Mouse (Mus musculus) c-Kit-positive CD71-positive TER-119-positive erythroid progenitor cells, embryonic 14.5 days (primary cell): ENCODE measurements around the gene Aldh3b1.
"Not testable (repeated sequence)": the region's sequence is repeated elsewhere in the genome, so short reads cannot be mapped to it uniquely, and the experiment has no call there.

ENCODE experiments used
- DNase-seq: peaks from one replicate; pipeline ENCODE4 v3.0.0-alpha.2; 2013; ENCODE audit warnings: low spot score

The Aldh3b1 gene

DNA sequence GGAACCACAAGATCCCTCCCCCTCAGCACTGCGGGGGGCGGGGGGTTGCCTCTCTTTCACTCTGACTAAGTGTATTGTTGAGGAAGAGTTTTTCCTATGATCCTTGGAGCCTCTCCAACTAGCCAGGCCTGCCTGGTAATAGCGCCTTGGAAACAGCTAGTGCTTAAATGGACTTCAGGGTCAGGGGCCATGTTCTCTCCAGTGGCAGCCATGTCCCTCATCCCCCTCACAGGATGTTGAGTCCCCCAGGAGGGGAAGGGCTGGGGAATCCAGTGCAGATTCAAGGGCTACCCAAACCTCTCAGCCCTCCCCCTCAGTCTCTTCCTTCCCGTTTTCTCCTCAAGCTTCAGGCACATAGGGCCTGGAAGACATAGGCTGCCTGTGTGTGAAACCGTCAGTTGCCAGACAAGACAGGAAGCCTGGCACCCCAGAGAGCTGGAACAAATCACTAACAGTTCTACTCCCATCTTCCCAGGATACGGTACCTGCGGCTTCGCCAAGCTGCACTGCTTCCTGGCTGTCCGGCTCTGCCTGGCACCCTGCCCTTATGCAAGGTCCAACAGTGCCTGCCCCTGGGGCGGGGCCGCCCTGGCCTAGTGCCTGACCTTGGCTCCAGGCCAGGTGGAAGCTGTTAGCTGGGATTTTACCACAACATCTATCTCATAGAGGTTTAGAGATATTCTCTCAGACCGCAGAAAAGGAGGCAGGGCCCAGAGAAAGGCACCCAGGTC, at the start of gene Aldh3b1:
Gene Aldh3b1 (minus strand): TSS at position 598 of the 731 bp plus-strand sequence.
- no peak for DNase-seq

DNA sequence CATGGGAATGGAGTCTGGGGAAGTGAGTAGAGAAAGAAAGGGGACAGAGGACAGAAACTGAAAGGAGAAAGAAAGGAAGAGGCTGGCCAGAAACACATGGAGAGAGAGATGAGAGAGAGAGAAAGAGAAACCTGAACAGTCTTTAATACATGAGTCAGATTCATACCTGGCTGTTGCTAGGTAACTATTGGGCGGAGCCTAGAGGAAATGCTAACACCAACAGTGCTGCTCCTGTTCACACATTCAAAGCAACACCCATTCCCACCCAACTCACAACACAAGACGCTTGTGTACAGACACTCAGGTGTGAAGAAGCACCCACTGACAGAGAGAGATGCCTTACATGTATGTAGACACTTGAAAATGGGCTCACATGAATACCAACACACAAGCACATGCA, 46.3 kb upstream of the Aldh3b1 start:
- DNase-seq, result no peak

DNA sequence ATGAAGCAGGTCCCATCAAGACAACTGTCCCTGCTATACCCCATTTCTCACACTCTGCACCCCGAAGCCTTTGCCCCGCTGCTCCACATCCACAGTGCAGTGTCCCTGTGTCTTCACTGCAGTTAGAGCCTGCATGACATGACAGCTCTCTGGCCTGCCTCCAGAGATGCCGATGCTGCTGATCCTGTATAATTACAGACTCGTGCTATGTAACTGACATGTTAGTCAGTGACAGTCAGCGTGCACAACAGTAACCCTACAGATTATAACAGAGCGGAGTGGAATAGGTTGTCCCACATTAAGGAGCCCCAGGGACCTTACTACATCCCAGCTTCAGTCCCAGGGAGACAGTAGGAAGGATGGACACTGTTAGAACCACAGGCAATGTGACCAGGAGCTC, 45.0 kb upstream of the Aldh3b1 start:
- DNase-seq, result not testable (repeated sequence)

DNA sequence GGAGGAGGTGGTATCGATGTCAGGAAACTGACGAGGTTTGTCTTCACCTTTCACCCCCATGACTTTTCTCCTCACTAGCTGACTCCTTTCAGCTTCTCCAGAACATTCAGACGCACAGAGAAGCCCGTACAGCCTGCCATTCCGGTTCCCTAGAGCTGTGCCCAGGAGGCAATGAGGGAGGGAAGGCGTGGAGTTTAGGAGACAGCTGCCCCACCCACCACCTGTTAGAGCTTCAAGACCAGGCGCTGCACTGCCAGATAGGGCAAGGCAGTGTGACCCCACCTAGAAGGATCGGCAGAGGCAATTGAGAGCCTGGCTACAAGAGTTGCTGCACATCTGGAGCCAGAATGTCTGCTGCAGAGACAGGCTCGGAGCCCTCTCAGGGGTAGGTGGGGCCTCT, 42.6 kb upstream of the Aldh3b1 start, which contains the start of gene Aldh3b2:
Gene Aldh3b2 (plus strand): TSS at position 100 of the 400 bp plus-strand sequence.
- DNase-seq, result peak; percentile 56

DNA sequence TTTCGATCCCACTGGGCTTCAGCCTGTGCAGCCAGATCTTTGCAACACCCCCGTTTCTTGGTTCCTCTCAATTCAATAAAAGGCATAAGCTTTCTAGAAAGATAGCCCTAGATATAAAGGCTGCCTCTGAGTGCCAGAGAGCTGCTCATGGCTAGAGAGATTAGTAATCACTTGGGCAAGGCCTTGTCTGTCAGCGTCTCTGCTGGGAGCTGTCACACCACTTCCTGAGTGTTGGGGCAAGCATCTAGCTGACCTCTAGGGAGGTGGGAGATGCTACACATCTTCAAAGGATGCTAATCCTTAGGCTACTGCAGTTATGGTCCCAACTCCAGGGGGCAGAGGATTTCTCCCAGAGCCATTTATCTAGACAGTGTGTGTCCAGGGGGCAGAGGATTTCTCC, 37.6 kb upstream of the Aldh3b1 start:
- no peak for DNase-seq

DNA sequence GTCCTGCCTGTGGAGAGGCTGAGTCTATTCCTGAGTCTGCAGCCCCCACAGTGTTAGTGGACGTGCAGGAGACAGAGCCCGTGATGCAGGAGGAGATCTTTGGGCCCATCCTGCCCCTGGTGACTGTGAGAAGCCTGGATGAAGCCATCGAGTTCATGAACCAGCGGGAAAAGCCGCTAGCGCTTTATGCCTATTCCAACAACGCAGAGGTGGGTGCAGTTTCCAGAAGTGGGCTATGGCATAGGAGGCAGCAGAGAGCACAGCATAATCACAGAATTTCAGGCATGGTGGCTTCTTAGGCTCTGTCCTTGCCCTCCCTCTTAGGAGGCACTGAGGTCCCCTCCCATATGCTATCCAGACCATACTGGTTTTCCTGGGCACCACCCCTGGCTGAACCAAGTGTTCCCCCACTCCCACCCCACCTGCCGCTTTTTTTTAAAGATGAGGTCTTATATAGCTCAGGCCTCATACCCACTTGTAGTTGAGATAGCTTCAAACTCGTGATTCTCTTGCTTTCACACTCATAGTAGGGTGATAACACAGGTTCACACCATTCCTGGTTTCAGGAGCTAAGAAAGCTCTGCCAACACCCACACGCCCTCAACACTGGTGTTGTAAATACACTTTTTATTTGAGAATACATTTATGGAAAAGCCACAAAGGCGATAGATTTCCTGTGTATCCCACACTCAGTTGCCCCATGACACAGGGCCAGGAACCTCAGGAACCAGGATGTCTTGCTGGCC, 36.9 kb upstream of the Aldh3b1 start:
- no peak for DNase-seq

DNA sequence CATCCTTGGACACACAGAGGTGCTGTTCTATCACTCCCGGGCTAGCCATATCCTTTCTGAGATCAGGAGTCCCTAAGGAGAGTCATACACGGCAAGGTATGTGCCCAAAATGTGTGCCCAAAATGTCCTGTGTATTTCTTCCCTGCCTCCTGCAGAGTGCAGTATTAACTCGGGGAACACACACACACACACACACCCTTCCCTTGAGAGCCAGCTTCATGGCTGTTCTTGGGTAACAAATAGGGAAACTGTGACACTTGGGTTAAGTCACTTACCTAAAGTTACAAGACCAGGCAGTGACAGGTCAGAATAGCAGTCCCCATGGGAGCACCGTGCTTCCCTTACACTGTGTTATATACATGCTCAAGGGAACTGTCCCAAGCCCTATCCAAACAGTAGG, 34.4 kb upstream of the Aldh3b1 start:
- no peak for DNase-seq

DNA sequence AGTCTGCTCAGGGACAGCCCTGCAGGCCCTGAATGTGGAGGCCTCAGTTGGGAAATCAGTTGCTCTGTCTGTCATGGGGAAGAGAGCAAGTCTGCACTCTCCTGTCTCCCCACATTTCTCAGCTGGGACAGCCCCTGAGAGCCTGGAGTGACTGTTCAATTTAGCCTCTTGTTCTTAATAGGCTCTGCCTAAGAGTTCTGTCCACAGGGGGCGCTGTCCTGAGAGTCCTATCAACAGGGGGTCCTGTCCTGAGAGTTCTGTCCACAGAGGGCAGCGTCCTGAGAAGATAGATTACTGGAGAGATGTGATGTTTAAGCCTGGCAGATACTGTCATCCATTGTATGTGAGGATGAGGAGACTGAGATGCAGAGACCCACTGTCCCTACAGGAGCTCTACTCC, 32.9 kb upstream of the Aldh3b1 start:
- no peak for DNase-seq

DNA sequence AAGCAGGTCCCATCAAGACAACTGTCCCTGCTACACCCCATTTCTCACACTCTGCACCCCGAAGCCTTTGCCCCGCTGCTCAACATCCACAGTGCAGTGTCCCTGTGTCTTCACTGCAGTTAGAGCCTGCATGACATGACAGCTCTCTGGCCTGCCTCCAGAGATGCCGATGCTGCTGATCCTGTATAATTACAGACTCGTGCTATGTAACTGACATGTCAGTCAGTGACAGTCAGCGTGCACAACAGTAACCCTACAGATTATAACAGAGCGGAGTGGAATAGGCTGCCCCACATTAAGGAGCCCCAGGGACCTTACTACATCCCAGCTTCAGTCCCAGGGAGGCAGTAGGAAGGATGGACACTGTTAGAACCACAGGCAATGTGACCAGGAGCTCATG, 32.2 kb upstream of the Aldh3b1 start:
- not testable (repeated sequence) for DNase-seq

DNA sequence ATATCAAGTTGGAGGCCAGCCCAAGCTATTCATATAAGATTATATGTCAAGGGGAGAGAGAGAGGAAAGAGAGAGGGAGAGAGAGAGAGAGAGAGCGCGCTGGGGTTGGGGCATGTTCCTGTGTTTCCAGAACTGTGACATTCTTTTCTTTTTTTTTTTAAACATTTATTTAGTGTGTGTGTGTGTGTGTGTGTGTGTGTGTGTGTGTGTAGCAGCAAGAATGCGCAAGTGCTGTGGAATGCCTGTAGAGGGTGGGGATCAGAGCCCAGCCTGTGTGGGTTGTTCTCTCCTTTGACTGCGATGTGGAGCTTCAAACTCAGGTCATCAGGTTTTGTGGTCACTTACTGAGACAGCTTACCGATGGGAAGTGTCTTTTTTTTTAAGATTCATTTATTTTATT, 30.6 kb upstream of the Aldh3b1 start:
- no peak for DNase-seq

DNA sequence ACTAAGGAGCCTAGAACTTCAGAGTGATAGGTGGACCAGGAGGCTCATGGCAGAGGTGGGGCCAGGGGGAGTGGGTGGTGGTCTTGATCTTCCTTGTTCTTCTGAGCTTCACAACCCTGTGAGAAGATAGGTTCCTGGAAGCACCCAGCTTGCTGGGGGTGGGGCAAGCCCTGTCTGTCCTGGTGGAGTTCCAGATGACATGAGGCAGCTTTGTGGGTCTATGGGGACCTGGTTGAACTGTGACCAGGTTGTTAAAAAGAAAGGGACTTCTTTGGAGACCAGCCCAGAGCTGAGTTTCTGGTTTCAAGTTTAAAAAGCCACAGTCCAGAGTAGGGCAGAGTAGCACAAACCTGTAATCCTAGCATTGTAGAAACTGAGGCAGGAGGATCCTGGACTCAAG, 29.4 kb upstream of the Aldh3b1 start:
- no peak for DNase-seq

DNA sequence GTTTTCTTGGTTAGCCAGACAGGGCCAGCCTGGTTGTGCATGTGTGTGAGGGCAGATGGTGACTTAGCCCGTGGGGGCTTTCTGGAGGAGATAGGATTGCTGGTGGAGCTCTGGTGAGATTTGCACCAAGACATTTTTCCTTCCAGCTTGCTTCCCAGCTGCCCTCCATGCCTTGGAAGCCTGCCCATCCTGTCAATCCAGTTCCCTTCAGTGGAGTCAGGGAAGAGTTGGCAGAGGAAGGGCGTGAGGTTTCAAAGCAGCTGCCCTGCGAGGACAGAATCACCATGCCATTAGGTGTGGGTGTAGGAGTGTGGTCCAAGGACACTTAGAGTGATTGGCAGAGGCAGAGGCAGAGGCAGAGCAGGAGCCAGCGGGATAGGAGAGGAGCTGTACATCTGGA, 28.9 kb upstream of the Aldh3b1 start, which contains the start of gene Aldh3b3:
Gene Aldh3b3 (plus strand): TSS at position 176 of the 400 bp plus-strand sequence.
- DNase-seq, result no peak

DNA sequence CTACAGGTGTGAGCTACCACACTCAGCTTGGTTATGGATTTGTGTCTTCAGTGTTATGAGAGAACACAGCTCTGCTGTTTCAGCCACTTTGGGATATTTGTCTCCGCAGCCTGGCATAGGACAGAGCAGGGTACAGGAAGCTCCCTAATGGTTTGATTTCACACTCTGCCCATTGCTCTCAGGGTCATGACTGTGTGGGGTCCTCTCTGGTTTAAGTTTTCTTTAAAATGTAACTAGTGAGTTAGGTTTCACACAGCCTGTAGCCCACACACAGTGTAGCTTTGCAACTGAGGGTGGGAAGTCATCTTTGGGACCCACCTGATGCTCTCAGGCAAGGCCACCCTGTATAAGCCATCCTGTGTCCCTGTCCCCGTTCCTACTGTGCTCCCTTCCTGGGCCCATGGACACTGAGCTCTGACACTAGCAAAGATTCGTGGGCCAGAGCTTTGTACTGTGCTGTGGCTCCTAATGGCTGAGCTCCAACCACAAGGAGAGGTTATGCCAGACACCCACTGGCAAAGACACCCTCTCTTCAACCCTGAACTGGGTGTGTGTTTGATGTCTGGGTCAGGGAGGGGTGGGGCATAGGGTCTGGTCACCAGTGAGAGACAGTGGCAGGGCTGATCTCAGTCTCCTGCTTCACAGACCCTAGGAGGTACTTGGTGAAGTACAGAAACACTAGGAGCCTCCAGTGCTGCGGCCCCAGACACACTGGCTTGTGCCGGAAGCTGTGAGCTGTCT, 27.9 kb upstream of the Aldh3b1 start:
- DNase-seq, result not testable (repeated sequence)

DNA sequence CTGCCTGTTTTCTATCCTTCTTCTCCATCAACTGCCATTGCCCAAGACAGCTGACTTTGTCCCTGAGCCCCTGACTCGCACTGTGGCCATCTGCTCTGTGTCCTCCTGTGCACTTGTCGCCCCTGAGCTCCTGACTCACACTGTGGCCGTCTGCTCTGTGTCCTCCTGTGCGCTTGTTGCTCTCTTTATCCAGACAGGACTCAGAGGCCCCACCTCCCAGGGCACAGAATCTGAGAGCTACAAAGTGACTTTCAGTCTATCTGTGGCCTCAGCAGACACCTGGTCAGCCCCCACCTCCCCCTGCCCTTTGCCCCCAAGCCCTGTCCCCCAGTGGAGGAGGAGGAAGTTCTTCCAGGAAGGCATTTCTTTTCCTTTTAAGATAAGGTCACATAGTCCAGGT, 26.2 kb upstream of the Aldh3b1 start:
- no peak for DNase-seq

DNA sequence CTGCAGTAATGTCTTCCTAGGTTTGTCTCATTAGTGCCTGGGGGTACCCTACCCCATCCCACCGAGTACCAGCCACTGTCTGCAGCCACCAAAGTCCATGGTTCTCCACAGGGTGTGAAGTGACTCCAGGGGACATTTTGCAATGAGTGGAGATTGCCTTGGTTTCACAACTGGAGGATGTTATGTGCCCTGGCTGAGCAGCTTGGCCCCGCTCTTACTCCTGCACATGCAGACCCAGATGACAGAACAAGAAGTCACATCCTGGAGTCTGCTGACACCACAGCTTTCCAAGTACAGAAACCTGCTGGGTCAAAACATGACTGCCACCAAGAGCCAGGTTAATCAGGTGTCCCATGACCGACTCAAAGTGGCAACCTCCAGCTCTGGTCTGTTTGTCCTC, 25.4 kb upstream of the Aldh3b1 start:
- no peak for DNase-seq

DNA sequence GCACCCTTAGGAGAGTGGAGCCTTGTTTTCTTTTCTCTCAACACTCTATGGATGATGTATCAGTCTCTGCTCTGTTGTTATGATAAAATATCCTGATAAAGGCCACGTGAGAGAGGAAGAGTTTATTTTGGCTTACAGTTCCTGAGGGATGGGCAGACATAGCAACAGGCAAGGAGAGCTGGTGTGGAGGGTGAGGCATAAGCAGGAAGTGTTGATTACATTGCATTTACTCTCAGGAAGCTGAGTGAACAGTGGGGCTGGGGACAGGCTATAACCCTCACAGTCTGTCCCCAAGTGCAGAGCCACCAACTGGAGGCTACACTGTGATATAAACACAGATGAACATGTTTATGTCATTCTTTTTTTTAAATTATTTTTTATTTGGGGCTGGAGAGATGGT, 22.5 kb upstream of the Aldh3b1 start:
- DNase-seq, result no peak

DNA sequence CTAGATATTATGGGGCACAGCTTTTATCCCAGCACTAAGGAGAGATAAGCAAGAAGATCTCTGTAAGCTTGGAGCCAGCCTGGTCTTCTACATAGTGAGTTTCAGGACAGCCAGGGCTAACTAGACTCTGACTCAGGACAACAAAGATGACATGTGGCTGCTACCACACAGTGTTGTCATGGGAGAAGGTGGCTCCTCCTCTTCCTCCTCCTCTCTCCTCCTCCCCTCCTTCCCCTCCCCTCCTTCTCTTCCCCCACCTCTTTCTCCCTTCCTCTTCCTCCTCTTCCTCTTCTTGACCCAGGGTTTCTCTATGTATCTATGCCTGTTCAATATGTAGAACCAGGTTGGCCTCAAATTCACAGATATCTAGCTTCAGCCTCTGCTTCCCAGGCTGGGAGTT, 21.9 kb upstream of the Aldh3b1 start:
- no peak for DNase-seq

DNA sequence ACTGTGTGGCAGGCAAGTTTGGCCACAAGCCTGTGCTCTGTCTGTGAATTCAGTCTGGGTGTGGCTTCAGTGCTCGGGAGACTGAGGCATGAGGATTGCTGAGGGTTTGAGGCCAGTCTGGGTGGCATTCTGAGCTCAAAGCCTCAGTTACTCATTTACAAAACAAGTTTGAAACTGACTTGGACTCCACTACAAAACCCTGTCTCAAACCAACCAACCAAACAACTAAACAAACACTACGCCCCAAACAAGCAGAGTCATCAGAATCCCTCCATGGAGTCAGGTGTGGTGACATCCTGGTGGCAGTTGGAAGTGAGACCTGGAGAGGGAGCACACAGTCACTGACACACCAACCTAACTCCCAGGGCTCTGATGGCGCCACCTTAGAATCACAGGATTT, 20.7 kb upstream of the Aldh3b1 start:
- DNase-seq, result no peak

DNA sequence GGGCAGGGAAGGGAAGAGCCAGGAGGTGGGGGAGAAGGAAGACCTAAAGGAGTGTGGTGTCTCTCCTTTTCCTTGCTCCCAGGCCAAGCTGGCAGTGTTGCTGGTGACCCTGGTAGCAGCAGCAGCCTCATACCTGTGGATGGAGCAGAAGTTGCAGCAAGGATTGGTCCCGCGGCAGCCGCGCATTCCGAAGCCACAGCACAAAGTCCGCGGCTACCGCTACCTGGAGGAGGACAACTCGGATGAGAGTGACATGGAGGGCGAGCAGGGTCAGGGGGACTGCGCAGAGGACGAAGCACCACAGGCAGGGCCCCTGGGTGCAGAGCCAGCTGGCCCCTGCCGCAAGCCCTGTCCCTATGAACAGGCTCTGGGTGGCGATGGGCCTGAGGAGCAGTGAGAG, 18.9 kb upstream of the Aldh3b1 start:
- no peak for DNase-seq

DNA sequence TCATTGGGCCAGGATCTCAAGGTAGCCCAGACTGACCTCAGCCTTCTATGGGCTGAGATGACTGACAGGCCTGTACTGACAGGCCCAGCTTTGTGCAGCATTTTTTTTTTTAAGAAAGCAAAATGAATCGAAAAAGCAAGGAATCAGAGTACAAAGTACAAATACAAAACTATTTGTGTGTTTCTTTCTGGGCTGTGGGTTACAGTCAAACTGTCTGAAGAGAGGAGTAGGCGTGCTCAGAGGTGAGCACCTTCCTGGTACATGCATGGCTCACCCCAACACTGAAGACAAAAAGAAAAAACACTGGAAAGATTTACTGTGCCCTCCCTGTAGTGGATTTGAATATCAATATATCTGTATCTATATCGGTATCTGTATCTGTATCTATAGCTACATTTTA, 18.2 kb upstream of the Aldh3b1 start:
- DNase-seq, result no peak

DNA sequence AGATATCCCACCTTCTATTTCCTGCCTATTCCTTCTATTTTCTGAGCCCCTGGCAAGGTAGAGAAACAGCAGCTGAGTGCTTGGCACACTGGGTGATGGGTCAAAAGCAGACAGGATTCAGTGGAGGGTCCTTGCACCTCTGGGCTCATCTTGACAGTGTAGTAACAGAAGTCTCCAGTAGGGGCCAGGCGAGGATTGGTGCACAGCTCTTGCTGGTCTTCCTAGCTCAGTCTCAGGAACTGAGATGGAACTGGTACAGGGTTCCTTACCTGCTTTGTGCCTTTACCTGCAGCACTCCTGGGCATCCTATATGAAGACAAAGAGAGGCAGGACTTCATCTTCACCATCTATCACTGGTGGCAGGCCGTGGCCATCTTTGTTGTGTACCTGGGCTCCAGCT, 17.1 kb upstream of the Aldh3b1 start:
- DNase-seq, result peak; percentile 59

DNA sequence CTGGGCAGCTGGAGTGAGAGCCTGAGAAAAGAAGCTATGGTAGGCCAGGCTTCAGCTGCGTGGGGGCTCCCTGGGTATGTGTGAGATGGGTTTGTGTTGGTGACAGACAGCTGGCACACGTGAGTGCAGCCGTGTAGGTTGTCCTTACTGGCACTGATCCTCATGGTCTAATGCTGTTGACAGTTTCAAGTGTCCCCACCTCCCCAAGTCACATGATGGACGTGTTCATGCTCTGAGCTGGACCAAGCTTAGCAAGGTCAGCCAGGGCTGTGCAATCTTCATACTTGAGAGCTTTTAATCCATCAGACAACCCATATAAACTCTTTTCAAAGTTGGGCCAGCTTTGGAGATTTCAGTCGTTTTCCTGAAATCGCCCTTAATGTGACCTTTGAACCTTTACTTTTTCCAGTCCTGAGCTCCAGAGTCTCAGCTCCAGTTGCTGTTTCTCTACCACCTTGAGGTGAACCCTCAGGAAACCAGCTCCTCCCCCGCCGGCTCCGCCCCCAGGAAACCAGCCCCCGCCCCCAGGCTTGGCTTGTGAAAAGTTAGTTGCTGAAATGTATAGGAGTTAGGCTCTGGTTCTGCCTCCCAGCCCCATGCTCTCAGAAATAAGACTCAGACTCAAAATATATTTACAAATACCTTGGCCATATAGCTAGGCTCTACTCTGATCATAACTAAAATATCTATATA, 16.4 kb upstream of the Aldh3b1 start:
- DNase-seq, result no peak
